Mouse (Mus musculus): ENCODE data around the gene Trappc5.

Gene Trappc5

DNA sequence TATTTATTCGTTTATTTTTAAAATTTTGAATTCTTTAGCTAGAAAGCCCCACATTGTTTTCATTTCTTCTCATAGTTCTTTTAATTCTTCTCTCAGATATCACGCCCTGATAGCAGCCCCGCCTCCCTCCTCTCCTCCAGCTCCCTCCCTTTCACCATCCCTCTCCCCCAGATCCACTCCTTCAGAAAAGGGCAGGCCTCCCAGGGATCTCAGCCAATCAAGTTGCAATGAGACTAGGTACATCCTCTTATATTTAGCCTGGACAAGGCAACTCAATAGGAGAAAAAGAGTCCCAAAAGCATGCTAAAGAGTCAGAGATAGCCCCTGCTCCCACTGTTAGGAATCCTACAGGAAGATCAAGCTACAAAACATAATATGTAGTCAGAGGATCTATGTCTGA, 1.4 kb upstream of the Trappc5 start:
- in situ Hi-C loops (cut with MboI, MseI) = loop anchor here (5.0 to 10.0 kb wide), 4 partner anchors 52 to 650 kb away; partner anchors contain the start of genes Ccl25, Elavl1, Pet100 and Xab2

DNA sequence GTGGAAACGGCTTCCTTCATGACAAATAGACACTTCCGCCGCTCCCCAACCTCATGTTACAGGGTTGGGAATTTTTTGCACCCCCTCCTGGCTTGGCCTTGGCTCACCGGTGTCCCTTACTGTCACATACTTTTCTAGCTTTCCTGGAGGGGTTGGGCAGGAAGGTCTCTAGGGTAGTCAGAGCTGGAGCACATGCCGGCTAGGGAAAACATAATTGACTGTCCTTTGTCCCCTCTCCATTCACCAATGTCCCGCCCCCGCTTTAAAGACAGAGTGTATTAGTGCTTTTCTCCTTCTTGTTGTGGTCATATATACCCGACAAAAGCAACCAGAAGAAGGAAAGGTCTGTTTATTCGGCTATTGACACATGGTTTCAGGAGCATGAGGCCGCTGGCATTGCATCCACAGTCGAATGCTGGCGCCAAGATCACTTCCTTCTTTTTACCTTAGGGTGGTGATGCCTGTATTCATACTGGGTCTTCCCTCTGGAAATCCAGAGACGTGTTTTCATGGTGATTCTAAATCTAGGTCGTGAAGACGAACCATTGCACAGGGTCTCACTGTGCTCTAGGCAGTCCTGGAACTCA, 987 bp downstream of the Trappc5 start:
- in situ Hi-C loops (cut with MboI, MseI) = loop anchor here (5.0 to 10.0 kb wide), 3 partner anchors 100 to 648 kb away; partner anchors contain the start of genes Ccl25 and Elavl1

DNA sequence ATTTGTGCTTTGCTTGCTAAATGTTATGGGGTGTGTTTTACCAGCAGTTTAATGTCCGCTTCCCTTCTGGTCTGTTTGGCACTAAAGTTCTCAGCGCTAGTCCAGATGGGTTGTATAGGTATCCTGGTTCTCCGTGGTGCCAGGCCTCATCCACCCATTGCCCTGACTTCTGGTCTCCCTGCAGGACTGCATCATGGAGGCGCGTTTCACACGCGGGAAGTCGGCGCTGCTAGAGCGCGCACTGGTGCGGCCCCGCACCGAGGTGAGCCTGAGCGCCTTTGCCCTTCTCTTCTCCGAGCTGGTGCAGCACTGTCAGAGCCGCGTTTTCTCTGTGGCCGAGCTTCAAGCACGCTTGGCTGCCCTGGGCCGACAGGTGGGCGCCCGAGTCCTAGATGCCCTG, 2.7 kb downstream of the Trappc5 start:
- in situ Hi-C loops (cut with MboI, MseI) = loop anchor here (5.0 to 10.0 kb wide), 3 partner anchors 102 to 646 kb away; partner anchors contain the start of genes Ccl25 and Elavl1

DNA sequence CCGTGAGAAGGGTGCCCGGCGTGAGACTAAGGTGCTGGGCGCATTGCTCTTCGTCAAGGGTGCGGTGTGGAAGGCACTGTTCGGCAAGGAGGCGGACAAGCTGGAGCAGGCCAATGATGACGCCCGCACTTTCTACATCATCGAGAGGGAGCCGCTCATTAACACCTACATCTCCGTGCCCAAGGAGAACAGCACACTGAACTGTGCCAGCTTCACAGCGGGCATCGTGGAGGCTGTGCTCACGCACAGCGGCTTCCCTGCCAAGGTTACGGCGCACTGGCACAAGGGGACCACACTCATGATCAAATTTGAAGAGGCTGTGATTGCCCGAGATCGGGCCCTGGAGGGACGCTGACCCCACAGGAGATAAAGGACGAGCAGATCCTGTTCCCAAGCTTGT, 3.1 kb downstream of the Trappc5 start:
- in situ Hi-C loops (cut with MboI, MseI) = loop anchor here (5.0 to 10.0 kb wide), 3 partner anchors 102 to 646 kb away; partner anchors contain the start of genes Ccl25 and Elavl1

DNA sequence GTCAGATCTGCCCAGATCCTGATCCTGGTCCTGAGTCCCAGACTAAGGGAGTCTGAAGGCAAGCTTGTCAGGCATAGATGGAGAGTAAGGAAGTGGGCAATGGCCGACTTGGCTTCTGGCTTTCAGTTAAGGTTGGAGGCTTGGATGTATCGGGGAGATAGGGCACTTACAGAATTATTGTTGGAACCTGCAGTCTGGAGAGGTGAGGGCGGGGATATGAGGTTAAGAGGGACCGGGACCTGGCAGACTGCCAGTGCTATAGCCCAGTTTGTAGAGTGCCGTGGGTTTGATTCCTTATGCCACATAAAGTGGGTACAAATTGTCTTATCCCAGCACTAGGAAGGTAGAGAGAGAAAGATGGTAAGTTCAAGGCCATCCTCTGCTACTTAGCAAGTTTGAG, 3.6 kb downstream of the Trappc5 start:
- in situ Hi-C loops (cut with MboI, MseI) = loop anchor here (5.0 to 10.0 kb wide), 3 partner anchors 102 to 645 kb away; partner anchors contain the start of genes Ccl25 and Elavl1

DNA sequence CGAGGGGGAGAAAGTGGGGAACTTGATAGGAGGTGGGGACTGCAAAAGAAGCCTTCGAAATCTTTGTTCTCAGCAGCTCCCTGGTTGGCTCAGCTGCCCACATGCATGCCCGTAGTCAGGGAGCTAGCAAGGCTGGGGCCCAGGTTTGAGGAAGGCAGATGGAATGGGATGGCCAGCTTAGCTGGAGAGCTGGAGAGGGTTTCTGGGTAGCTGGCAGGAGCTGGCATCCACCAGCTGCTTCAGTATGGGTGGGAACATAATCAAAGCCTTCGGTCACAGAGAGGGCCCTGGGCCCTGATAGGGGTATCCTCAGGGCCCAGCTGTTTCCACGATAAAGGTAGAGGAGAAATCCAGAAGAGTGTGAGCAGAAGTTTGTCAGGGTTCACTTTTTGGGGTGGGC, 6.3 kb downstream of the Trappc5 start:
- in situ Hi-C loops (cut with MboI, MseI) = no loop called here

DNA sequence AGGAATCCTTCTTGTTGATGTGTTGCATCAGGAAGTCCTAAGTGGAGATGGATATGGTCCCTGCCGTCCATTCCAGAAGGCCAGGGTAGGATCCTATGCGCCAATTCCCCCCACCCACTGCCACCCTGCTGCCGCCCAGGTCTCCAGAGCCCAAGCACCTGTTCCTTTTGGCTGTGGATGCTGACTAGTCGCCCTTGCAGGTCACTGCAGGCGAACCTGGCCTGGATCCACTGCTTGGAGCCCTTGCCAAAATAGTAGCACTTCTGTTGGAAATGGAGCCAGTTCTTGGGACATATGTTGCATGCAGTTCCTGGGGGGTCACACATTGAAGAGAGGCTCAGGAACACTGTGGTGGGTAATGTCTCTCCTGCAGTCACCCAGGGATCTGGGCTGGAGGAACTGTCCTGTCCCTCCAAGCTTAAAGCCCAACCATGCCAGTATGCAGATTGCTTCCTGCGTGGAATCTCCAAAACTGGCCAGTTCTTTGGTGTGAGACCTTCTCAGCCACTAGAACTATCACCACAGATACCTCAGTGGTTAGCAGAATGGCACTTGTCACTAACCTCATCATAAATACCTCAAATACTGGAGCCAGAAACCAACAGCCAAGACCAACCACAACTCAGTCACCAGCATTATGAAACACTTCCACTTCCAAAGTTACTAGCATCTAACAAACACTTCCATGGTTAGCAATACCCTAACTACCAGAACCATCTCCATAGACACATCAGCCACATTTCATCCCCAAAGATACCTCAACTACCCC, 7.5 kb downstream of the Trappc5 start:
- in situ Hi-C loops (cut with MboI, MseI) = no loop called here

DNA sequence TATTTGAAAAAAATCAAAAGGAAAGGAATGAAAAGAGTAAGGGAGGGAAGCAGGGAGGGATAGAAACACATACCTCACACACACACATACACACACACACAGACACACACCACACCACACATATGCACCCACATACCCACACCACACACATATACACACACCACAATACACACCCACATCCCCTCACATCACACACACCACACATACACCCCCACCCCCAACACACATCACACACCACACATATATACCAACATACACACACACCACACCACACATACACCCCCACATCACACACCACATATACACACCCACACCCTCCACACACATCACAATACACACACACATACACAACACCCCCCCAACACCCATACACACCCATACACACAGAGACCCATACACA, 8.4 kb downstream of the Trappc5 start:
- in situ Hi-C loops (cut with MboI, MseI) = no loop called here

DNA sequence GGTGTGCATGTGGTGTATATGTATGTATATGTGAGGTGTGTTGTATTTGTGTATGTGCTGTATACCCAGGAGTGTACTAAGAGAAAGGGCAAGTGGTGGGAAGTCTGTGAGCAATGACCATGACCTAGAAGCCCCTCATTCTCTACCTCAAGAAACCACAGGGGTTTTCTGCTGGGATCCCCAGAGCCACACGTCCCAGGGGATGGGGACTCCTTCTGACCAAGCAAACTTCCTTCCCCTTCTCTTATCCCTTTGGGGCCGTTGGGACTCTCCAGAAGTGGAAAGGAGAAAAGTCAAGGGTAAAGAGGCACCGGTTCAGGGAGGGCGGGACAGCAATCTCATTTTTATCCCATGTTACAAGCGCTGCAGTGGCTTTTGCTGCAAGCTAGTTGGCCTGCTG, 9.3 kb downstream of the Trappc5 start:
- in situ Hi-C loops (cut with MboI, MseI) = no loop called here

DNA sequence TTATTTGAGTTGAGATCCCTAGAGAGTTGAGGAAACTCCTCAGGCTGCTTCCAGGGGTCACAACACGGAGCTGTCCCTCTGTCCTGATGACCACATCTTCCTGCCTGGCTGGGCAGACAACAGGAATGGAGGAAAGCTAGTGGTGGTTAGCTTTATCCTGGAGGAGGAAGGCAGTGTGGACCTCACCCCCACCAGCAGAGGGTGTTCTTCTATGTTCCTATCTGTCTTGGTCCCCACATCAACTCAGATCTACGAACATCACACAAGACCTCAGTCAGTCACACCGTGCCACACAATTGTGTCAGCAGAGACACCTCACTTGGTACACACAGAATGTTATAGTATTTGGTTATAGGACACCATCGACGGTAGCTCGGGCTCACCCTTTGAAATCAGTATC, 11.4 kb downstream of the Trappc5 start:
- in situ Hi-C loops (cut with MboI, MseI) = no loop called here

DNA sequence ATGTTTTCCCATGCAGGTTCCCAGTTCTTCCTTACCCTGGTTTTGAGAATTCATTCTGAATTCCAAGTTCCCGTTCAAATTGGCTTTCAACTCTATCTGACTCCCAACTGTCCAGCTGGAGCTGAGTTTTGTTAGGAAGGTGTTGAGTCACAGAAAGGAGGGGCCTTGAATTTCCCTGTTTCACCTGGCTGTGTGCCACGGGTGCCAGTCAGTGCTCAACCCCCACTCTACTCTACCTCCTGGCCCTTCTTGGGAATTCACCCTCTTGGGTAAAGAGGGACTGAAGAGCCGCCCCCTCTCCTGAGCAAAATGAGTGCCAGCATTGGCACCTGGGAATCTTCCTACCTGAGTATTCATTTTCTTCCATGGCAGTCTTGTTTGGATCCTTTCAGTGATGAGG, 14.7 kb downstream of the Trappc5 start:
- in situ Hi-C loops (cut with MboI, MseI) = no loop called here

DNA sequence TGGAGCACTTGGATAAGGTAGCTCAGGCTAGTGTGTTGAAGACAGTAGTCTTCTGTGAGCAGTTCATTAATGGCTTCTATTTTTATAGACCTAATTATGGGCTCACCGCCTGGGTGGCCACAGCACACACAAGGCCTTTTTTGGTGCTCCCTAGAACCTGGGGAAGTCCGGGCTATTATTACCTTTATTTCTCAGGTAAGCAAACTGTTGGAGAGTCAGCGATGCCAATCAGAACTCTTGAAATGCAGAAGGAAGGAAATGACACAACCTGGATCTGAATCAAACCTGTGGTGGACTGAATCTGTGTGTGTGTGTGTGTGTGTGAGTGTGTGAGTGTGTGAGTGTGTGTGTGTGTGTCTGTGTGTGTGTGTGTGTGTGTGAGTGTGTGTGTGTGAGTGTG, 18.0 kb downstream of the Trappc5 start, which contains the start of gene Fcer2a:
Gene Fcer2a (minus strand): TSS at position 55 of the 400 bp plus-strand sequence.
- in situ Hi-C loops (cut with MboI, MseI) = no loop called here

DNA sequence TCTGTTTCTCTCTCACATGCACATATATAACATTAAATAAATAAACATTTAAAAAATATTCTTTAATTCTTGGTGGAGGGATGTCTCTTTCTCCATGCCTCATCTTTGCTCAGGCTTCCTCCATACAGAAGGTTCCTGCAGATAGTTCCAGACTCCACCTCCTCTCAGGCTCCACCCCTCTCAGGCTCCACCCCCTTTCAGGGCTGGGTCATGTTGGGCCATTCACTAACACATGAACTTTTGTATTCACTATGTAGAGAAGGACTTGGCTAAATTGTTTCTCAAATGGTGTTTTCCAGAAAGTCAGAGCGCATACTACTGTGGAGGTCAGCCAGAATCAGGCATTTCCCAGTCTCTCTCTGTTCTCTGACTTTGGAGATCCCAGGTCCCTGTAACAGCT, 25.4 kb downstream of the Trappc5 start:
- in situ Hi-C loops (cut with MboI, MseI) = no loop called here

DNA sequence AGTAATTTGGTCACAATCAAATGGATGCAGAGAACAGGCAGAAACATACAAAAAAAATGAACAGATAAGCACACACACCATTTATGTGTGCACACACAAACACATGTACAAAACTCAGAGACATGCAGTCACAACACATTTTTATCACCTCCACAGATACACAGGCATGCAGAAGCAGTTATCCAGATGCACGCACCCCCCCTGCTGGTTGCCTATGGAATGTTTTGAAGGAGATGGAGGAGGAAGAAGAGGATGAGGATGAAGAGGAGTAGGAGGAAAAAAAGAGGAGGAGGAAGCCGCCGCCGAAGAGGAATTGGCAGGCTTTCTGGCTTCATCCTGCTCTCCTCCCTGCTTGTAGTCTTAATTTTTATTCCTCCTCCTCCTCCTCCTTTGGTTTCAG, 29.6 kb downstream of the Trappc5 start:
- in situ Hi-C loops (cut with MboI, MseI) = no loop called here

DNA sequence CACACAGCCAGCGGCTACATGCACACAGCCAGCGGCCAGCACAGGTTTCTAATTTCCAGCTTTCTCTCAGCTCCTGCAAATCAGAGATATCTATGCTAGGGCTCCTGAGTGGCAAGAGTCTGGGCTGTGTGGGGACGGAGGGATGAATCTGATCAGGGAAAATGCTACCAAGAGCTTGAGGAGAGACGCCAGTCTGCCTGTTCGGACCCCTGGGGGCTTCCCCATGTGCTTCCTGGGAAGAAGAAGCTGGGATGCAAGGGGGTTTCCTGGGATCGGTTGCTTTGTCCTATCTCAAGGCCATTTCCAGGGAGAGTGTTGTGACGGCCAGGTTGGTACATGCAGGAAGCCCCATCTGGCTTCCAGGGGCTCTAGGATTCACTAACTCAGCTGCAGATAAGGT, 31.5 kb downstream of the Trappc5 start:
- in situ Hi-C loops (cut with MboI, MseI) = no loop called here

DNA sequence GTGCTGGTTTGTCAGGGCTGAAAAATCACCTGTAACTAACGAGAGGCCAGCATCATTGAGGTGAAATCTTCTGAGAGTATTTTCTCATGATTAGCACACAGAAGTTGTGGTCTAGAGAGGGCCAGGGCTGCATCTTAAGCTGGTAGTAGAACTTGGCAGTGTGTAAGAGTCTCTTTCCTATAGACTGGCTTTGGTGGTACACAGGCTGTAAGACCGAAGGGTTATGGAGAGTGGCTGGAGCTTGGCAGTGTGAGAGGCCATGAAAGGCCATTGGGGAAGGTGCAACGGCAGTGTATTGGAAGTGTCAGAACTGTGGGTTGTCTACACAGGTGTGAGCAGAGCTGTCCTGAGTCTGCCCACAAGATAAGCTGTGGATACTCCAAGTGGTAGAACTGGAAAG, 34.2 kb downstream of the Trappc5 start:
- in situ Hi-C loops (cut with MboI, MseI) = no loop called here

DNA sequence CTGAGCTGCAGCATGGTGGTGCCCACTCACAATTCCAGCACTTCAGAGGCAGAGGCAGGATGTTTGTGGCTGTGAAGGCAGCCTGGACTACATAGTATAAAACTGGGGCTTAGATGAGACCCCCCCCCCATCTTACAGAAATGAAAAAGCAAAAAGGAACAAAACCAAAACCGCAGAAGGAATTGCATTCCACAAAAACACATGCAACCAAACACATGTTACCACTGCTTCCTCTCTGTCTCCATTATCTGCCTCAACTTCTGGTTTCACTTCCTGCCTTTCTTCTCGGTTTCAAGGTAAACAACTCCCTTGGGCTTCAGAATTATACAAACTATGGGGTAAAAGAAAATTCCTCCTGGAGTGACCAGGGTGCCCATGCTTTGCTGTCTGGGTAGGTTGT, 35.5 kb downstream of the Trappc5 start:
- in situ Hi-C loops (cut with MboI, MseI) = no loop called here

DNA sequence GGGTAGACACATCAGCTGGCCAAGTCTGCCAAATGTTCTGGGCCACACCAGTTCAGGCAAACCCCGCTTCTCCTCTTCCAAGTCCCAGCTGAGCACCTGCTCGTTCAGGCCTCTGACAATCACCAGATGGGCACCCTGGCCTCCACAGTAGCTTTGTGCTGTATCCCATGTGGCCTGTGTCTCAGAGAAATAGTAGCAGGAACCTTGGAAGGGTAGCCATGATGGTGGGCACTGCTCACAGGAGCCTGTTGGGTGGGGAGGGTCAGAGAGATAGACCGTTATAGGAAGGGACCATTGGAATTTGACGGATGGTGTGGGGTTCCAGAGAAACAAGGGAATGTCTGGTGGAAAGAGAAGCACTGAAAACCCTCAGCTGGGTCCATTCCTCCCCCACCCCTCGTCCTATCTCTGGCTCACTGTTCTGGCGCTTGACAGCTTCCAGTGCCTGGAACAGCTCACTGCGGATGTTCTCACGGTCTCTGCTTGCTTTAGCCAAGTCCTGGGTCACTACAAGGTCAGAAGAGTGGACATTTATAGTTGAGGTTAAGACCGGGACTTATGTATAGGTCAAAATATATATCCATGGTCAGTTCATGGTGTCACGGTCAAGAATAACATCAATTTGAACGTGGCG, 41.3 kb downstream of the Trappc5 start:
- in situ Hi-C loops (cut with MboI, MseI) = no loop called here

DNA sequence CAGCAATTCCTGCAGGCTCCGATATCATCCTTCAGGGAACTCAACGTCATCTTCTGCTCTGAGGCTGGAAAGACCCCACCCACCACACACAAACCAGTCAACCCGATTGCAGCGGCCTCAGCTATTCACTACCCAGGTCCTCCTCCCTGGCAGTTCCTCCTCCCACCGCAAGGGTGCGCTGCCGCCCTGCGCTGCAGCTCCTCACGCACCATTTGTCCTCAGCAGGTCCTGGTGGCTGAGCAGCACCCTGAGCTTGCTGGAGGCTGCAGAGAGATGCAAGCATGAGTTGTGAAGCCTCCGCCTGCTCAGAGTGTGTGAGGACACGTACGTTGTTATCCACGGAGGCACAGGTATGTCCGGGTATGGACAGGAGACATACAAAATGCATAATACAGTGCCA, 42.5 kb downstream of the Trappc5 start:
- in situ Hi-C loops (cut with MboI, MseI) = no loop called here

DNA sequence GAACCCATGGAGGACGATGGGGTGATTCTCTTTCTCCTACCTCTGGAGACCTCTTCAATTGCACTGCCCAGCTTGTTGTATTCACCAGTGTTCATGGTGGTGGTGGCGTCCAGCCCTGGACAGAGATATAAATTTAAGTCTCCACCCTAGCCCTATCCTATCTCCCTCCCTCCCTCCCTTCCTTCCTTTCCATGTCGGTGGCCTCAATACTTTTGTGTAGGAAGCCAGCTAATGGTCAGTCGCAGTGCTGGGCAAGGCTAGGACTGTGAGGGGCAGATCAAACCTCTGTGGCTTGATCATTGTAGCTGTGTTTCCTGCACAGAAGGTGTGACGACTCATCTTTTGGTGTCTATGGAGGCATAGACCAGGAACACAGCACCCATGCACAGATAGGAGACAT, 44.5 kb downstream of the Trappc5 start, which contains the start of gene Clec4g:
Gene Clec4g (minus strand): TSS at position 101 of the 400 bp plus-strand sequence.
- in situ Hi-C loops (cut with MboI, MseI) = loop anchor here (10.0 kb wide), 1 partner anchor 404 kb away; no protein-coding TSS in a partner anchor

DNA sequence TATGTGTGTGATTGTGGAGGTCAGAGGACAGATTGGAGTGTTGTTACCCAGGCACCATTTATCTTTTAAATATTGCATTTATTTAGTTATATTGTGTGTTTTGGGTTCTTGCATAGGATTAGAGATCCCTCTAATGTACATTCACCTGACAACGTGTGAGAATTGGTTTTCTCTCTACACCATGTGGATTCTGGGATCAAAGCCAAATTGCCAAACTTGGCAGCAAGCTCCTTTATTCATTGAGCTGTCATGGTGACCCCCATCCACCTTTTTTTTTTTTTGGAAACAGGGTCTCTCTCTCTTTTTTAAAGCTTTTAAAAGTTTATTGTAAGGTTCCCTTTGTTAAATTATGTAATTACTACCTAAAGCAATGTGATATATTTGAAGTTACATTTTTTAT, 44.9 kb downstream of the Trappc5 start:
- in situ Hi-C loops (cut with MboI, MseI) = loop anchor here (10.0 kb wide), 1 partner anchor 404 kb away; no protein-coding TSS in a partner anchor
